10 mouse cellular contexts compared by ENCODE assay signal in the genomic region with DNA sequence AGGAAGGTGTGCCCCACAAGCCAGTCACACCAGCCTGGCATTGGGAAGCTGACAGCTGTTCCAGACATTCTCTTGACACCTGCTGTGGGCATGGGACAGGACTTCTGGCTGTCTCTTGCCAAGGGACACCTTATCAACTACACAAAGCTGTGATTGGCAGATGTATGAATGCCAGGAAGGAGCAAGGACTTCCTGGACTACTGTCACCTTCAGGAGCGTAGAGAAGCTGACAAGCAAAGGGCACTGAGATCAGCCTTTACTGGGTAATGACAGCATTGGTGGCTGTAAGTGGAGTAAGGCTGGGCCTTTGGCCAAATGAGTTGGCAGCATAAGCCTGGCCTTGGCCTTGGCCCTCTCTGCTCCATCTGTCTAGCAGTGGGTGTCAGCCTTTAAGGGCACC. TPM values are rescaled to one million over a fixed set of nuclear protein-coding genes. Genes with fewer than 3 reads are reported as not detected.
A peak's percentile ranks its signal among the peaks of the same experiment; 100 is the strongest.
DNase-seq lines count a peak whose midpoint lies in the region; ATAC-seq and TF ChIP-seq lines count a peak whose summit lies in the region.
"Had no signal": no experiment of that assay in that cellular context is flagged by ENCODE, and none has a peak within 500 bp of the region (broad histone marks: within the 10 kb centered on the region; RNA-seq: fewer than 3 reads in every experiment).

No protein-coding gene starts in this region.

- no peak overlapping the region for H3K9ac ChIP-seq in liver, postnatal 0 days (replicated peaks)
- H3K9ac ChIP-seq in liver, embryonic 12.5 days: no peak overlapping the region
- no peak overlapping the region for H3K9ac ChIP-seq in forebrain, postnatal 0 days
- H3K9ac ChIP-seq: midbrain, embryonic 15.5 days had no signal

- WGBS in liver, postnatal 0 days (ENCODE audit: insufficient replicate concordance): 62% methylated on average over 1 of the region's 1 CpGs
- WGBS in liver, embryonic 12.5 days (ENCODE audit: insufficient replicate concordance): 35% methylated on average over 1 of the region's 1 CpGs
- WGBS in forebrain, postnatal 0 days: 40% methylated on average over 1 of the region's 1 CpGs

- no peaks in the 10 kb centered on the region for H3K27me3 ChIP-seq in liver, postnatal 0 days (ENCODE audit: insufficient read depth, low read length)
- no peaks in the 10 kb centered on the region for H3K27me3 ChIP-seq in liver, embryonic 12.5 days (replicated peaks)
- no peaks in the 10 kb centered on the region for H3K27me3 ChIP-seq in forebrain, postnatal 0 days (ENCODE audit: insufficient read depth, low read length)
- H3K27me3 ChIP-seq: midbrain, embryonic 15.5 days had no signal

- H3K27ac ChIP-seq in liver, postnatal 0 days (ENCODE audit: low read depth): no peak overlapping the region
- H3K27ac ChIP-seq in liver, embryonic 12.5 days: no peak overlapping the region
- H3K27ac ChIP-seq in forebrain, postnatal 0 days (ENCODE audit: low read depth, low read length): no peak overlapping the region
- H3K27ac ChIP-seq: kidney, postnatal 0 days; midbrain, embryonic 15.5 days had no signal

- TF ChIP-seq POLR2A in brain, embryonic 14.5 days (IDR thresholded peaks at IDR 0.05; ENCODE audit: borderline replicate concordance, extremely low read depth, insufficient read depth, insufficient read length, poor library complexity, severe bottlenecking): no peak

- H3K4me3 ChIP-seq in liver, postnatal 0 days (ENCODE audit: low read depth, low read length): no peak overlapping the region
- no peak overlapping the region for H3K4me3 ChIP-seq in liver, embryonic 12.5 days
- H3K4me3 ChIP-seq in forebrain, postnatal 0 days (ENCODE audit: low read depth, low read length): no peak overlapping the region
- H3K4me3 ChIP-seq: midbrain, embryonic 15.5 days had no signal

- DNase-seq in liver, postnatal 0 days: no peak
- peak; percentile 86 for DNase-seq in brain, embryonic 14.5 days (ENCODE audit: low read depth)
- peak; percentile 62 for DNase-seq in forebrain, postnatal 0 days
- DNase-seq in right cerebral cortex, postnatal 4 days: no peak
- DNase-seq in kidney, postnatal 4 days: no peak
- no peak for DNase-seq in embryo, embryonic 10 days (ENCODE audit: low spot score)

- no peak for TF ChIP-seq EP300 in liver, postnatal 0 days (IDR thresholded peaks at IDR 0.05; ENCODE audit: low read depth)

- H3K4me2 ChIP-seq in liver, postnatal 0 days (ENCODE audit: low read depth, low read length): no peak overlapping the region
- no peak overlapping the region for H3K4me2 ChIP-seq in liver, embryonic 12.5 days
- H3K4me2 ChIP-seq in forebrain, postnatal 0 days (ENCODE audit: low read depth): no peak overlapping the region
- H3K4me2 ChIP-seq: midbrain, embryonic 15.5 days had no signal

- H3K36me3 ChIP-seq in liver, postnatal 0 days (replicated peaks; ENCODE audit: insufficient read depth, low read length): no peaks in the 10 kb centered on the region
- H3K36me3 ChIP-seq in liver, embryonic 12.5 days: no peaks in the 10 kb centered on the region
- no peaks in the 10 kb centered on the region for H3K36me3 ChIP-seq in forebrain, postnatal 0 days (ENCODE audit: insufficient read depth)
- H3K36me3 ChIP-seq: midbrain, embryonic 15.5 days had no signal

- 0 out of 2 replicates have a peak, but pooled peaks have one; percentile 43 for ATAC-seq in liver, postnatal 0 days
- ATAC-seq in liver, embryonic 12.5 days: no peak
- ATAC-seq in forebrain, postnatal 0 days: peak; percentile 95
- ATAC-seq in hematopoietic stem cell, adult 5-6 weeks (replicated peaks in 1 of 2; ENCODE audit: insufficient read depth in 1 of 2, low FRiP score in 2 of 2, low TSS enrichment in 1 of 2, low read depth in 1 of 2, poor library complexity in 2 of 2, severe bottlenecking in 2 of 2): peak; percentile 42 to 46; a peak in 3 of 4 replicates
- ATAC-seq: midbrain, embryonic 15.5 days had no signal

- no peak for TF ChIP-seq CTCF in liver, postnatal 0 days (IDR thresholded peaks at IDR 0.05; ENCODE audit: low read depth)
- TF ChIP-seq CTCF in brain, embryonic 14.5 days (IDR thresholded peaks at IDR 0.05; ENCODE audit: borderline replicate concordance, extremely low read depth, insufficient read depth, insufficient read length): no peak
- no peak for TF ChIP-seq CTCF in forebrain, postnatal 0 days (IDR thresholded peaks at IDR 0.05; ENCODE audit: low read depth)

- no peaks in the 10 kb centered on the region for H3K9me3 ChIP-seq in liver, postnatal 0 days (ENCODE audit: low read length)
- H3K9me3 ChIP-seq in liver, embryonic 12.5 days (replicated peaks): no peaks in the 10 kb centered on the region
- no peaks in the 10 kb centered on the region for H3K9me3 ChIP-seq in forebrain, postnatal 0 days (ENCODE audit: low read length)
- H3K9me3 ChIP-seq: midbrain, embryonic 15.5 days had no signal

- H3K4me1 ChIP-seq in liver, postnatal 0 days (ENCODE audit: insufficient read depth): no peaks in the 10 kb centered on the region
- H3K4me1 ChIP-seq in liver, embryonic 12.5 days: no peaks in the 10 kb centered on the region
- 0 out of 2 replicates have a peak, but pooled peaks cover 4% of the 10 kb centered on the region for H3K4me1 ChIP-seq in forebrain, postnatal 0 days (ENCODE audit: insufficient read depth)
- H3K4me1 ChIP-seq: midbrain, embryonic 15.5 days had no signal

RNA-seq across cellular contexts. Expression of gene Plppr1, which starts 17.4 kb away (rescaled TPM):
- polyA plus RNA-seq in liver, postnatal 0 days (2015; fragmentation: Nextera tagmentation; extraction: Ambion mirVana): 5.0 and 5.8 TPM in 2 replicates
- polyA plus RNA-seq in liver, embryonic 12.5 days (2016; fragmentation: Nextera tagmentation; extraction: Ambion mirVana): 0.25 and 0.32 TPM in 2 replicates
- 22.5 and 33.5 TPM in 2 replicates for polyA plus RNA-seq in brain, embryonic 14.5 days (2012; rRNA removed)
- 53.3 and 60.3 TPM in 2 replicates for total RNA-seq in forebrain, postnatal 0 days (2014; rRNA removed)
- 54.6 and 59.8 TPM in 2 replicates for polyA plus RNA-seq in forebrain, postnatal 0 days (2015; fragmentation: Nextera tagmentation; extraction: Ambion mirVana)
- not detected in 2 replicates for total RNA-seq in hematopoietic stem cell, adult 5-6 weeks (2017)

Comparison
In these comparisons a context has a peak if more than half of its experiments do, and no peak if none do; other contexts are left out.
1. DNase-seq: peak in brain, embryonic 14.5 days (single experiment) and forebrain, postnatal 0 days (single experiment); none in liver, postnatal 0 days (single experiment), right cerebral cortex, postnatal 4 days (single experiment), kidney, postnatal 4 days (0 of 2) and embryo, embryonic 10 days (single experiment).